Mouse (Mus musculus): ENCODE measurements around the gene Igf2bp3. TPM values are rescaled to one million over a fixed set of nuclear protein-coding genes. Genes with fewer than 3 reads are reported as not detected.

Igf2bp3 gene
- polyA plus RNA-seq, 1 experiment from 2014 or later: 16.3 TPM

DNA sequence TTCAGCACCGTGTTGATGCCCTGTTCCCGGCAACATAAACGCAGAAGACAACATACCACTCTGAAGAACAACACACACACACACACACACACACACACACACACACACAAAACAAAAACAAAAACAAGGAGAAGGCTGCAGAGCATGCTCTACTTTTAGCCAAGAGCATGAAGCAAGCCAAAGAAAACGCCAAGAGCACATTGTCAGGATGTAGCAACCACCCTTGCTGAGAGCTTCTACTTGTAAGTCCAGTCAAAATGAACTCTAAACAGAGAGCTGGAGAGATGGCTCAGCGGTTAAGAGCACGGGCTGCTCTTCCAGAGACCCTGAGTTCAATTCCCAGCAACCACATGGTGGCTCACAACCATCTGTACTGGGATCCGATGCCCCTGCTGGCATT is 41.5 kb downstream of the Igf2bp3 start:
- H3K36me3 ChIP-seq (replicated peaks): no peaks in the 10 kb centered on the region
- no peak overlapping the region for H3K9ac ChIP-seq
- no peaks in the 10 kb centered on the region for H3K9me3 ChIP-seq (replicated peaks)
- peaks cover 37% of the 10 kb centered on the region for H3K4me1 ChIP-seq (replicated peaks)
- WGBS (ENCODE audit: insufficient replicate concordance): 68% methylated on average over 7 of the region's 7 CpGs
- ATAC-seq (ENCODE audit: insufficient read depth): no peak
- H3K4me2 ChIP-seq: no peak overlapping the region
- no peak overlapping the region for H3K4me3 ChIP-seq (replicated peaks)
- no peak overlapping the region for H3K27ac ChIP-seq (replicated peaks)
- no peaks in the 10 kb centered on the region for H3K27me3 ChIP-seq

DNA sequence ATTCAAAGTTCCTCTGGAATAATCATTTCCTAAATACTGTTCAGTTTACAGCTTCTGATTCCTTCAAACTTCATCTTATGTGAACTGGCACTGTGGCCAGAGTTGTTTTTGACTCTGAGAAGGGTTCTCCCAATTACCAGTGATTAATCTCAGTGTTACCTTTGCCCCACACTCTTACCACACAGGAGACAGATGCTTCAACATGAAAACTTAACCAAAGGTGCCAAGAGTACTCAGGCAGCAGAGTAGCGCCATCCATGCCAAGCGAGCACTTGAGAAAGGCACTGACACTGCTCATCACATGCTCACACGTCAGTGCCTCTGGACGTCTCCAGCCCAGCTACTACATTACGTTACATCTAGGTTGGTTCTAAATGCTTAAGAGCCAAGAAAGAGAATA is 43.5 kb downstream of the Igf2bp3 start:
- Histone ChIP-seq H3K4me3 (replicated peaks) (no peak overlapping the region), H3K9me3 (replicated peaks) (no peaks in the 10 kb centered on the region), H3K4me1 (replicated peaks) (peaks cover 40% of the 10 kb centered on the region), H3K27me3 (no peaks in the 10 kb centered on the region), H3K4me2 (no peak overlapping the region), H3K9ac (no peak overlapping the region), H3K27ac (replicated peaks) (no peak overlapping the region), H3K36me3 (replicated peaks) (no peaks in the 10 kb centered on the region; the same call in 1 of the 2 replicates)
- no peak for ATAC-seq (ENCODE audit: insufficient read depth)
- WGBS (ENCODE audit: insufficient replicate concordance): 78% methylated on average over 5 of the region's 5 CpGs

DNA sequence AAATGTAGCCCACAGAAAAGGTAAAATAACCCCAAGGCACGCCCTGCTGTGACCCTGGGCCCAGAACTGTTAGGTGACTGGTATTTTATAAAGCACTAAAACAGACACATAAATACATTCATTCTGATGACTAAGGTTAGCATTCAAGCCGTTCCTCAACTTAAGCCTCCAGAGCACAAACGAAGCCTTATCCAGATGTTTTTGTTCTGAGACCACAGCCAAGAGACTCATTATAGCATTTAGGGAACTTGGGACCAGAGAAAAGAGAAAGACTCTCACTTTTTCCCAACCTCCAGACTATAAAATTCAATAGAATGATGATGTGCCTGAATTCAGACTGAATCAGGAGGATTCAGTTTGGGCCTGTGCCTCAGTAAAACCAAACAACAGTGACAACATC is 46.1 kb downstream of the Igf2bp3 start:
- Histone ChIP-seq H3K4me3 (replicated peaks) (no peak overlapping the region), H3K4me1 (replicated peaks) (peaks cover 36% of the 10 kb centered on the region), H3K9me3 (replicated peaks) (no peaks in the 10 kb centered on the region), H3K27ac (replicated peaks) (no peak overlapping the region), H3K4me2 (no peak overlapping the region), H3K9ac (no peak overlapping the region), H3K36me3 (replicated peaks) (no peaks in the 10 kb centered on the region; the same call in 1 of the 2 replicates), H3K27me3 (no peaks in the 10 kb centered on the region)
- WGBS (ENCODE audit: insufficient replicate concordance): 65% methylated on average over 3 of the region's 3 CpGs
- no peak for ATAC-seq (ENCODE audit: insufficient read depth)

DNA sequence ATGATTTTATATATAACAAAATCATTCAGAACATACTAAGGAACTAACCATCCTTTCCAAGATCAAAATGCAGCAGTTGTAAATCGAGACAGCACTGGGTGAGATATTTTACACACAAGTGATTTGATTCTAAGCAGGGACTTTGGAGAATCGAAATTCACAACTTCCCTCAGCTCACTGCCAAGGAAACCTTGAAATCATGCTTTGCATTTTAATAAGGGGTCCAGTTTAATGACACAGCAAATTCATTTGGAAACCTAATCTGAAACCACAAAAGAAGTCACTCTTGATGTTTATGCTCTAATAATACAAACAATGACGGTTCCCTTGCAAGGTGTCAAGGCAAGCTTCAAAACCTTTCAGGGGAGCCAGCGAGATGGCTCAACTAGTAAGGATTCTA is 47.4 kb downstream of the Igf2bp3 start:
- no peak overlapping the region for H3K4me2 ChIP-seq
- no peak for ATAC-seq (ENCODE audit: insufficient read depth)
- 59% methylated on average over 4 of the region's 4 CpGs for WGBS (ENCODE audit: insufficient replicate concordance)
- peaks cover 35% of the 10 kb centered on the region for H3K4me1 ChIP-seq (replicated peaks)
- no peaks in the 10 kb centered on the region for H3K9me3 ChIP-seq (replicated peaks)
- H3K27me3 ChIP-seq: no peaks in the 10 kb centered on the region
- H3K9ac ChIP-seq: no peak overlapping the region
- H3K27ac ChIP-seq (replicated peaks): no peak overlapping the region
- H3K36me3 ChIP-seq (replicated peaks): no peaks in the 10 kb centered on the region; the same call in 1 of the 2 replicates
- no peak overlapping the region for H3K4me3 ChIP-seq (replicated peaks)

DNA sequence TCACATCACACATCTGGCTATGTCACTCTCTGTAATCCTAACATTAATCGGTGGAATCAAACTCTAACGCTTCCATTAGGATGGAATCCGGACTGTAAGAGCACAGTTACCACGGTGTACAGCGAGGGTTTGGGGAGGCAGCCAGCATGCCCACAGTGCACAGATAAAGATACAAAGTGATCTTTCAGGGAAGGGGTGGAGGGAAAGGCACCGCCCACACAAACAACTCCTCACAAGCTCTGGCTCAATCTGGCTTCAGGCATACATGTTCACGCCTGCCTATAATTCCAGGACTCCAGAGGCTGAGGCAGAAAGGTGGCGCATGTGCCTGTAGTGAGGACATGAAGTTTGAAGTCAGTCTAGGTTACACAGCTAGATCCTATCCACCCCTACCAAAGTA is 48.4 kb downstream of the Igf2bp3 start:
- Histone ChIP-seq H3K4me1 (replicated peaks) (peaks cover 34% of the 10 kb centered on the region), H3K27me3 (no peaks in the 10 kb centered on the region), H3K4me3 (replicated peaks) (no peak overlapping the region), H3K27ac (replicated peaks) (no peak overlapping the region), H3K9ac (no peak overlapping the region), H3K4me2 (no peak overlapping the region), H3K9me3 (replicated peaks) (no peaks in the 10 kb centered on the region), H3K36me3 (replicated peaks) (no peaks in the 10 kb centered on the region; the same call in 1 of the 2 replicates)
- ATAC-seq (ENCODE audit: insufficient read depth): no peak
- WGBS (ENCODE audit: insufficient replicate concordance): 63% methylated on average over 8 of the region's 8 CpGs

DNA sequence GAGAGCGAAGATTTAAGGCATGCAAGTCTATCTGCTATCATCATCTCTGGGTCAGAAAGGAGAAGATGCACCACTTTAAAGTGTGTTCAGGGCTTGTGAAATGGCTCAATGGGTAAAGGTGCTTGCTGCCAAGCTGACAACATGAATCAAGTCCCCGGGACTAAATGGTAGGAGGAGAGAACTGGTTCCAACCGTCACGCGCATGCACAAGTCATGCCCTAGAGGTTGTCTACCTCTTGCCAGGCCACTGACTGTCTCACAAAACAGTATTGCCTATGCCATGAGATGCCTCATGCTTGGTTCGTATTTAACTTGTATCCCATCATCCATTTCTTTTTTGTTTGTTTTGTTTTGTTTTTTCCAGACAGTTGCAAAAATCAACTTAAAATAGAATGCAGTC is 48.9 kb downstream of the Igf2bp3 start:
- H3K4me3 ChIP-seq (replicated peaks): no peak overlapping the region
- H3K4me2 ChIP-seq: no peak overlapping the region
- no peak overlapping the region for H3K27ac ChIP-seq (replicated peaks)
- no peaks in the 10 kb centered on the region for H3K27me3 ChIP-seq
- ATAC-seq (ENCODE audit: insufficient read depth): no peak
- peaks cover 31% of the 10 kb centered on the region for H3K4me1 ChIP-seq (replicated peaks)
- no peaks in the 10 kb centered on the region; the same call in 1 of the 2 replicates for H3K36me3 ChIP-seq (replicated peaks)
- no peaks in the 10 kb centered on the region for H3K9me3 ChIP-seq (replicated peaks)
- WGBS (ENCODE audit: insufficient replicate concordance): 87% methylated on average over 6 of the region's 6 CpGs
- H3K9ac ChIP-seq: no peak overlapping the region

DNA sequence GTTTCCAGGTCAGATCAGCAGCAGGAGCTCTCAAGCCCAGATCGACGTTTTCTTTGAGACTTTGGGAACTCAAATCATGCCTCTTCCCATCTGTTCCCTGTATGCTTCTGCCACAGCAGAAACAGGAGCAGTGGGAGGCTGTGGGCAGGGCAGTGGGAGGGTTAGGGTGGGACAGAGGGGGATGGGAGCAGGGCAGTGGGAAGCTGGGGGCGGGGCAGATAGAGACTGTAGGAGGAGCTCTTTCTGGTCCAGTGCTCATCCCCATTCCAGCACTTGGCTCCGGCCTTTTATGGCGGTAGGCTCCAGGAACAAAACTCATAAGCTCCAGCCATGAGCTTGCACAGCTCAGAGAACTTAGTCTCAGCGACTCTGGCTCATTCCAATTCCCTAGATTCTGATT is 49.7 kb downstream of the Igf2bp3 start:
- peaks cover 31% of the 10 kb centered on the region for H3K4me1 ChIP-seq (replicated peaks)
- no peak overlapping the region for H3K27ac ChIP-seq (replicated peaks)
- no peaks in the 10 kb centered on the region for H3K9me3 ChIP-seq (replicated peaks)
- no peak overlapping the region for H3K4me2 ChIP-seq
- H3K9ac ChIP-seq: no peak overlapping the region
- H3K4me3 ChIP-seq (replicated peaks): no peak overlapping the region
- H3K36me3 ChIP-seq (replicated peaks): no peaks in the 10 kb centered on the region; the same call in 1 of the 2 replicates
- WGBS (ENCODE audit: insufficient replicate concordance): 75% methylated on average over 6 of the region's 6 CpGs
- no peak for ATAC-seq (ENCODE audit: insufficient read depth)
- H3K27me3 ChIP-seq: no peaks in the 10 kb centered on the region

DNA sequence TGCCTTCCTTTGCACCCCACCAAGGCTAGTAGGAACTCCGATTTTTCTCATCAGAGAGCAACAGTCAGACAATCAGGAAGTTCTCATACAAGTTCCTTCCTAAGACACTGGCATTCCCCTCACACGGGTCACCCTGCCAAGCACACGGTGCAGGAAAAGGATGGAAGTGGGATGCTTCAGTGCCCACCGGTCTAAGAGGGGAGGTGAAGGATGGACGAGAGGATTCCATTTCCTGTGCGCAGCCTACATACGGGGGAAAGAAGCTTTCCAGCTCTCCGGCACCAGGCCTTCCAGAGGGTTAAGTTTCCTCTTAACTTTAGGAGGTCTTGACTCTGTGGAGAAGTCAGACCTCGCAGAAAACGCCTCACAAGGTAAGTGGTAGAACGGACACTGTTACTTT is 50.1 kb downstream of the Igf2bp3 start:
- Histone ChIP-seq H3K27ac (replicated peaks) (no peak overlapping the region), H3K4me1 (replicated peaks) (peaks cover 31% of the 10 kb centered on the region)

DNA sequence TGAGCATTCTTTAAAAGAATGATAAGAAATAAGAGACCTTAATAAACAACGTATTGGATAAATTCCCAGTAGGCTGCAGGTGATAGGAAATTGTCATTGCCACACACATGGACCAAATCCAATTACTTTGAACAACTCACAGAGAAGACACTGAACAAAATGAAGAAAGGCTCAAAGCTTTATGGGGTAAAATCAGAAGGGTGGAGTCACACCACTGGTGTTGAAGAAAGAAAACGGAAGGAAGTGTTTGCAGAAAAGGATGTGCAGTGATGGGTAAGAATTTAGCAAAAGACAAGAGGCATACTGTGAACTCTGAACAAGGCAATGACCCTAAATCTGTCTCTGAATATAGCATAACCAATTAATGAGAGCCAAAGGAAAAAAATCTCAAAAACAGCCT is 54.8 kb downstream of the Igf2bp3 start:
- Histone ChIP-seq H3K4me2 (no peak overlapping the region), H3K4me3 (replicated peaks) (no peak overlapping the region), H3K9ac (no peak overlapping the region), H3K27ac (replicated peaks) (no peak overlapping the region), H3K9me3 (replicated peaks) (no peaks in the 10 kb centered on the region), H3K4me1 (replicated peaks) (peaks cover 20% of the 10 kb centered on the region), H3K36me3 (replicated peaks) (no peaks in the 10 kb centered on the region; the same call in 1 of the 2 replicates), H3K27me3 (no peaks in the 10 kb centered on the region)
- no peak for ATAC-seq (ENCODE audit: insufficient read depth)
- WGBS (ENCODE audit: insufficient replicate concordance): 46% methylated on average over 2 of the region's 2 CpGs

More for the DNA sequence above, 50.1 kb downstream of the Igf2bp3 start:
- Histone ChIP-seq H3K36me3 (replicated peaks) (no peaks in the 10 kb centered on the region; the same call in 1 of the 2 replicates), H3K9ac (no peak overlapping the region), H3K9me3 (replicated peaks) (no peaks in the 10 kb centered on the region), H3K4me3 (replicated peaks) (no peak overlapping the region), H3K4me2 (no peak overlapping the region), H3K27me3 (no peaks in the 10 kb centered on the region)
- 67% methylated on average over 11 of the region's 11 CpGs for WGBS (ENCODE audit: insufficient replicate concordance)
- ATAC-seq (ENCODE audit: insufficient read depth): no peak

DNA sequence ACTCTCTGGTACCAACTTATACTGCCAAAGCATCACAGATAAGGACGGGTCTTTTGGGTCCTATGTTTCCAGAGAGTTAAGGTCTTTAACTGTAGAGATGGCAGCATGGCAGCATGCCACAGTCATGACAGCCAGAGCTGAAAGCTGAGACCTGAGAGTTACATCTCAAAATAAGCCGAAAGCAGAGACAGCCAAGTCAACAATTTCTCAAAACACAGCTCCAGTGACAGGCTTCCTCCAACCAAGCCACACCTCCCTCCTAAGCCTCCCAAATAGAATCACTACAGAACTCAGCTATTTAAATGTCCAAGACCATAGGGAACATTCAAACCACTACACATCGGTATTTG is 58.0 kb downstream of the Igf2bp3 start:
- H3K9ac ChIP-seq: no peak overlapping the region
- no peaks in the 10 kb centered on the region for H3K27me3 ChIP-seq
- H3K4me2 ChIP-seq: no peak overlapping the region
- WGBS (ENCODE audit: insufficient replicate concordance): 69% methylated on average over 3 of the region's 3 CpGs
- H3K4me1 ChIP-seq (replicated peaks): peaks cover 11% of the 10 kb centered on the region
- H3K27ac ChIP-seq (replicated peaks): no peak overlapping the region
- H3K9me3 ChIP-seq (replicated peaks): no peaks in the 10 kb centered on the region
- no peak for ATAC-seq (ENCODE audit: insufficient read depth)
- no peaks in the 10 kb centered on the region; the same call in 1 of the 2 replicates for H3K36me3 ChIP-seq (replicated peaks)
- no peak overlapping the region for H3K4me3 ChIP-seq (replicated peaks)

DNA sequence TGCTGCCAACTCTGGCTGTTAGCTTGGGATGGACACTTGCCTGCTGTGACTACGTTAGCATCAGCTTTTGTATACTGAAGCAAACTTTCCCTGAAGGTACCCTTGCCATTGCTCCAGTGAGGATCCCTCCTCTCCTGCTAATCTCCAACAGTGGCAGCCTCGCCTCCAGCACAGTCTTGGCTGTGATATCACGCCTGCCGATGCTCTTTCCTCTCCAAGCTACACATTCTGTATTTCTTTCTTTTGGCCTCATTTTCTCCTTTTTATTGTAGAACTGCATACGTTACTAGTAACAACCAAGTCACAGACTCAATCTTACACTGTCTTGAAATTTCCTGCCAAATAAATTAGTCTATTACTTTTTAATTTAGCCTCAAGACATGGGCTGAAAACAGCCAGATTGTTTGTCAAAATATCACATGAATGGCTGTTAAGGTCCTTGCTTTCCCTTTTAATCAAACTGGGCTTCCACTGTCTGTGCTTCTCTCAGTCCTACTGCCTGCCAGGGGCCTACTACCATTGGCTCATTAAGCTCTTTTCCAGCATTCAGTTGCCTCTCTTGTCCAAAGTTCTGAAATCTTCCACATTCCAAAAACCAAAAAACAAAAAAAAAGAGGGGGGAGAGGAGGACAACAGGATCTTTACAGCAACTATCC is 58.5 kb downstream of the Igf2bp3 start:
- Histone ChIP-seq H3K27me3 (no peaks in the 10 kb centered on the region), H3K36me3 (replicated peaks) (no peaks in the 10 kb centered on the region; the same call in 1 of the 2 replicates), H3K9ac (no peak overlapping the region), H3K4me1 (replicated peaks) (peaks cover 15% of the 10 kb centered on the region), H3K4me3 (replicated peaks) (no peak overlapping the region), H3K27ac (replicated peaks) (no peak overlapping the region), H3K4me2 (no peak overlapping the region), H3K9me3 (replicated peaks) (no peaks in the 10 kb centered on the region)
- WGBS (ENCODE audit: insufficient replicate concordance): 67% methylated on average over 5 of the region's 5 CpGs
- no peak for ATAC-seq (ENCODE audit: insufficient read depth)

DNA sequence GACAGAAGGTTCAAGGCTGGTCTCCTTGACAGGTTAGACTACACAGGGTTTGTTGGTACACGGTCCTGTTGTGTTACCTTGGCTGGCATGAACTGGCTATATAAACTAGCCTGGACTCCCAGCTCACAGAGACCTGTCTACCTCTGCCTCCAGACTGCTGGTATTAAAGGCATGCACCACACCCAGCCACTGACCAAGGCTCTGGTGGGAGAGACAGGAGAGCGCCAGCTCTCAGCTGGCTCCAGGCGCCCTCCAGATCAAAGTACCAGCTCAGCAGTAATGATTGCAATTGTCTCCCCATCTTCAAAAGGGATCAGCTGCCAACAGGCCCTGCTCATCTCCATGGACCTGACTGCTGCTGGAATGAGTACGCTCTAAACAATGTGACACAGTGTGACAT is 63.3 kb downstream of the Igf2bp3 start:
- no peaks in the 10 kb centered on the region for H3K36me3 ChIP-seq (replicated peaks)
- 0 out of 2 replicates have a peak, but pooled peaks have one; percentile 17 for ATAC-seq (ENCODE audit: insufficient read depth)

More for the DNA sequence above, 63.3 kb downstream of the Igf2bp3 start:
- peak overlapping the region; percentile 49 for H3K27ac ChIP-seq (replicated peaks)
- H3K27me3 ChIP-seq: no peaks in the 10 kb centered on the region
- no peak overlapping the region for H3K4me3 ChIP-seq (replicated peaks)
- H3K4me2 ChIP-seq: no peak overlapping the region
- H3K9me3 ChIP-seq (replicated peaks): no peaks in the 10 kb centered on the region
- H3K9ac ChIP-seq: no peak overlapping the region
- H3K4me1 ChIP-seq (replicated peaks): peaks cover 24% of the 10 kb centered on the region
- WGBS (ENCODE audit: insufficient replicate concordance): 72% methylated on average over 4 of the region's 4 CpGs

Measured in liver, embryonic 15.5 days (tissue).